Mouse (Mus musculus): ENCODE measurements at regions not wholly inside any gene's neighbourhood (a gene's known extent, or its start where the extent isn't known, plus 50 kb on each side); places are given as distances from the start of the nearest gene placed in this dataset.

GRCm38 (mm10) chr4:88940670-88941069, 60.7 kb upstream of the Ifne start:
- no peak overlapping the region for H3K4me2 ChIP-seq (ENCODE audit: insufficient read depth, low read depth, poor library complexity, severe bottlenecking)
- dilution Hi-C loops (cut with MboI; ENCODE audit: extremely low pct_ligation_motif_present, extremely low pct_unique_long_range_greater_than_20kb, low sequenced_read_pairs) (no loop called here), in situ Hi-C loops (cut with MboI; ENCODE audit: low pct_ligation_motif_present, low pct_unique_long_range_greater_than_20kb, low sequenced_read_pairs) (no loop called here)
- H3K36me3 ChIP-seq (replicated peaks in 1 of 2; ENCODE audit: control insufficient read depth in 1 of 2, insufficient read depth in 1 of 2, low read length in 1 of 2) = no peaks in the 10 kb centered on the region
- peaks cover 0 to 8% of the 10 kb centered on the region in 2 experiments; a peak in 2 of 4 replicates for H3K4me1 ChIP-seq (ENCODE audit: control insufficient read depth in 1 of 2, insufficient read depth in 2 of 2)
- no peaks in the 10 kb centered on the region for H3K9me3 ChIP-seq (replicated peaks; ENCODE audit: low read length)
- H3K9ac ChIP-seq (ENCODE audit: insufficient read depth, low read depth) = no peak overlapping the region
- H3K27me3 ChIP-seq (replicated peaks) = no peaks in the 10 kb centered on the region
- no peak overlapping the region for H3K4me3 ChIP-seq (replicated peaks in 1 of 3; ENCODE audit: low read depth in 2 of 3, low read length in 2 of 3, poor library complexity in 1 of 3)
- DNase-seq (ENCODE audit: extremely low read depth) = no peak
- no peak overlapping the region for H3K27ac ChIP-seq (ENCODE audit: insufficient read depth, low read depth)
- TF ChIP-seq ZC3H11A (IDR thresholded peaks at IDR 0.05; ENCODE audit: low read depth, low read length) (no peak), NELFE (IDR thresholded peaks at IDR 0.05; ENCODE audit: low read depth, low read length) (no peak), GABPA (IDR thresholded peaks at IDR 0.05; ENCODE audit: insufficient replicate concordance, low read depth, low read length) (no peak), CHD2 (IDR thresholded peaks at IDR 0.05; ENCODE audit: low read length) (no peak), HCFC1 (IDR thresholded peaks at IDR 0.05; ENCODE audit: low read depth, low read length) (no peak), ZMIZ1 (IDR thresholded peaks at IDR 0.05; ENCODE audit: low read depth, low read length) (no peak), ZKSCAN1 (IDR thresholded peaks at IDR 0.05; ENCODE audit: borderline replicate concordance, low read depth, low read length) (no peak), POLR2A (IDR thresholded peaks at IDR 0.05; ENCODE audit: low read depth, low read length) (no peak), ELF1 (IDR thresholded peaks at IDR 0.05; ENCODE audit: low read depth, low read length) (no peak), ETS1 (conservative IDR thresholded peaks at IDR 0.05; ENCODE audit: low read depth, low read length) (no peak), RAD21 (IDR thresholded peaks at IDR 0.05; ENCODE audit: low read depth, low read length) (no peak), SIN3A (IDR thresholded peaks at IDR 0.05; ENCODE audit: low read length) (no peak), JUN (IDR thresholded peaks at IDR 0.05; ENCODE audit: insufficient read depth, low read depth, low read length) (no peak), JUND (conservative IDR thresholded peaks at IDR 0.05; ENCODE audit: low read depth, low read length) (no peak), UBTF (IDR thresholded peaks at IDR 0.05; ENCODE audit: low read depth, low read length) (no peak), MXI1 (IDR thresholded peaks at IDR 0.05; ENCODE audit: low read depth, low read length) (no peak), MAFK (IDR thresholded peaks at IDR 0.05; ENCODE audit: insufficient replicate concordance, low read length) (no peak), RCOR1 (conservative IDR thresholded peaks at IDR 0.05; ENCODE audit: low read depth, low read length) (no peak)
- peaks cover 12% of the 10 kb centered on the region for H3K79me2 ChIP-seq (replicated peaks; ENCODE audit: control insufficient read depth, extremely low read depth, insufficient read depth, poor library complexity, severe bottlenecking)

- Histone ChIP-seq H3K9ac (ENCODE audit: insufficient read depth, low read depth) (no peak overlapping the region), H3K4me3 (replicated peaks in 1 of 3; ENCODE audit: low read depth in 2 of 3, low read length in 2 of 3, poor library complexity in 1 of 3) (no peak overlapping the region), H3K79me2 (replicated peaks; ENCODE audit: control insufficient read depth, extremely low read depth, insufficient read depth, poor library complexity, severe bottlenecking) (peaks cover 25% of the 10 kb centered on the region), H3K4me2 (ENCODE audit: insufficient read depth, low read depth, poor library complexity, severe bottlenecking) (no peak overlapping the region), H3K27me3 (replicated peaks) (no peaks in the 10 kb centered on the region), H3K4me1 (ENCODE audit: control insufficient read depth in 1 of 2, insufficient read depth in 2 of 2) (peaks cover 0 to 8% of the 10 kb centered on the region in 2 experiments; a peak in 2 of 4 replicates), H3K36me3 (replicated peaks in 1 of 2; ENCODE audit: control insufficient read depth in 1 of 2, insufficient read depth in 1 of 2, low read length in 1 of 2) (no peaks in the 10 kb centered on the region), H3K9me3 (replicated peaks; ENCODE audit: low read length) (no peaks in the 10 kb centered on the region), H3K27ac (ENCODE audit: insufficient read depth, low read depth) (no peak overlapping the region)
- dilution Hi-C loops (cut with MboI; ENCODE audit: extremely low pct_ligation_motif_present, extremely low pct_unique_long_range_greater_than_20kb, low sequenced_read_pairs) (no loop called here), in situ Hi-C loops (cut with MboI; ENCODE audit: low pct_ligation_motif_present, low pct_unique_long_range_greater_than_20kb, low sequenced_read_pairs) (loop anchor here (5.0 to 10.0 kb wide), 2 partner anchors 67 to 585 kb away; no protein-coding TSS in a partner anchor)
- TF ChIP-seq MAZ (IDR thresholded peaks at IDR 0.05; ENCODE audit: low read depth, low read length) = no peak
- no peak for TF ChIP-seq POLR2AphosphoS2 (IDR thresholded peaks at IDR 0.05; ENCODE audit: low read depth, low read length)
- DNase-seq (ENCODE audit: extremely low read depth) = no peak
Measured at GRCm38 (mm10) chr4:88939397-88939796, 59.4 kb upstream of the Ifne start.
